Mouse (Mus musculus): Measurements from ENCODE around the gene Sar1a.

Gene Sar1a

DNA sequence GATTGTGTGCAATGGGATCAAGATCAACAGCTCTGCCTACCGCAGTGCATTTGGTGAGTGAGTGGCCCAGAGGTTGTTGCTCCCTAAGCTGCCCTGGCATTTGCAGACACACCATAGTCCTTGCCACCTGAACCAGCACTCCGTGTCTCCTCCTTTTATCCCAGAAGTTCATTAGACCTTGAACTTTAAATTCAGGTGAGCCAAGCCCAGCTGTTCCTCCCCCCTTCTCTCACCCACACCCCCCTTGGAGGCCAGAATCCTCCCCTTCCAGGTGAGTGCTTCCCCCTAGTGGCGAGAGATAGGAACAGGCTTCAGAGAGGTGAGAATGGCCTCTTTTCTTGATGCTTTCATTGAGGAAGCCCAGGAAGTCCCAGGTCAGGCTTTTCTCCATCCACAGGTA lies 54.3 kb downstream of the Sar1a start:
- peak; percentile 70 to 71 for DNase-seq

DNA sequence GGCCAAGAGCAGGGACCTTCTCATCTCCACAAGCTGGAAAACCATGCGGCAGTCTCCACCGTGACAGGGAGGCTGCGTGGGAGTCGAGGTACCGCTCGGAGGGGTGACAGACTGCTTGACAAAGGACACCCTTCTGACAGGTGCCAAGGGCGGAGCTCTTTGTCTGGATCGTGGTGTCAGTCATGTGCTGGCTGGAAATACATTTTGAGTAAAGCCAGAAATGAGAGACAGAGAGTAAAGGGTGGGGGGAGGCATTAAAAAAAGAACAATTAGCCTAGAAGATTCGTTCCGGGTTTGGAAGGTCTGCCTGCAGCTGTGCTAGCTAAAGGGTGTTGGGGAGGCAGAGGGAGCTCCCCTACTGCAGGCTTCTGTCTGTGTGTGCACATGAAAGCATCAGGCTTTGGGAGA lies 56.6 kb downstream of the Sar1a start:
- DNase-seq, result no peak

DNA sequence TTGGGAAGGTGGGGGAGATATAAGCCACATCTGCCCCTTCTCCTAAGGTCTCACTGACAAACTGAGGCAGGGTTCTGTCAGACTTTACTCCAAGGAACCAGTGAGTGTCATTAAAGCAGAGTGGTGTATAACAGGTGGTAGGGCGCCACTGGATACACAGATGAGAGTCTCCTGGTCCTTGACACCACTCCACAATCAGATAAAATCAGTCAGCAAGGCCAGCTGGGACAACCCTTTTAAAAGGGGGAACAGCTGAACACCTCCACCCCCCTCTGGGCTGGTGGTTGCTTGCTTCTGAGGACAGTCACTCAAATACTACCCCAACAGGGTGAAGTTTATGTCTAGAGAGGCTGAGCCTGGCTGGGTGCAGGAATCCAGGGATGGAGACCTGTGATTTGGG lies 57.4 kb downstream of the Sar1a start:
- no peak for DNase-seq

DNA sequence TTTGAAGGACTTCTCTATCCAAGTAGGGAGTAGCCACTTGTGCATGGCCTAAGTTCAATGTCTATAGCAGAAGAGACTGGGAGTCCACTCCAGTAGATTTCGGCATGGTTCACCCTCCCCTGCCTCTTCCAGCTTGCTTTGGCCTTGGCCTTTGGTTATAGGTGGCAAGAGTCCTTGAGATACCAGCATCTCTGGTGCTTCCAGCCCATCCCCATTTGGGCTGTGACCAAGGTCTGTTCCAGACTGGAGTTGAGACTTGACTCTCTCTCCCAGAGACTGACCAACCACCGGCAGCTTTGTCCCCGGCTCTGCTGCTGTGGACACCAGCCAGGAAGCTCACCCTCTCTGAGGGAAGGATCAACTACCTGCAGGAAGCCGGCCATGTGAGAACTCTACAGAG lies 58.0 kb downstream of the Sar1a start:
- DNase-seq, result no peak

DNA sequence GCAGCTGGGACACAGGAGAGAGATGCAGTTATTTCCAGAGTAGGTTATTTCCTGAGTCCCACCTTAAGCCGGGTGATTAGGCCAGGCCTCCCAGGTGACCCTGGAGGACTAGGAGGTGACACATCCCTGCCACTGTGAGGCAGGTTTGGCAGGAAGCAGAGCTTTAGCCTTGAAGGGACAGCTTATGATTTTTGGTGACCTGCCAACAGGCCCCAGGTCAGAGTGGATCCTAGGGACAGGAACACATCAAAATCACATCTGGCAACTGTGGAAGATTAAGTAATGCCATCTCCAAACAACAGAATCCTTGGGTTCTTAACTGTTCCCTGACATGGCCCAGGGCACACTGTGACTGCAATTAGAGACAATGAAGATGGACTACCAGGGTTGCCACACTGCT lies 61.2 kb downstream of the Sar1a start:
- no peak for DNase-seq

DNA sequence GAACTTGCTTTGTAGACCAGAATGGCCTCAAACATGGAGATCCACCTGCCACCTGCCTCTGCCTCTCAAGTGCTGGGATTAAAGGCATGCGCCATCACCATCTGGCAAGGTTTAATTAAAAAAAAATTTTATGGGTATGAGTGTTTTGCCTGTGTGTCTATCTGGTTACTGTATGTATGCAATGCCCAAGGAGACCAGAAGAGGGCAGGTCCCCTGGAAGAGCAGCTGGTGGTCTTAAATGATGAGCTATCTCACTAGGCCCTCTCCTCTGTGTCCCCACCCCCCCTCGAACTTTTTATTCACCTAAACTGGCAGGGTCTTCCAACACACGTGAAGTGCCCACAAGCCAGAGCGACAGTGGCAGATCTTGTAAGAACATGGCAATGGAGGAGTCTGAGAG lies 61.8 kb downstream of the Sar1a start:
- peak in 1 of 2 experiments; percentile 21 for DNase-seq

DNA sequence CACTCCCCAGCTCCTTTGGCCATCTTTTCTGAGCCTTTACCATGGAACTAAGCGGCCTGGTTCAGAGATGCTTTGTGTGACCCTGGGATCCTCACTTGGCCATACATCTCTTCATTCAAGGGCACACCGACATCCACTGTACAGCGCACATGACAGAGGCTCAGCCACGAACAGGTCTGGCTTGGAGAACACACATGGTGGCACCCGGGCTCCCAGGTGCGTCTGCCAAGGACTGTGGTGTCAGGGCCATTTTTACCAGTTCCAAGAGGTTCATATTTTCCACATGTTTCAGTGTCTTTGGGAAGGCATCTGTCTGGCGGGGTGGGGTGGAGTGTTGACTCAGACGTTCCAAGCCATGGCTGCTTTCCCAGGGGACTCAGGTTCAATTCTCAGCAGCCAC lies 62.2 kb downstream of the Sar1a start:
- no peak for DNase-seq

Data from kidney, postnatal 36 days (tissue).